Mouse (Mus musculus): ENCODE measurements around the gene Sost. TPM values are rescaled to one million over a fixed set of nuclear protein-coding genes. Genes with fewer than 3 reads are reported as not detected.

Sost gene
- polyA plus RNA-seq, 1 experiment from 2014 or later: not detected

DNA sequence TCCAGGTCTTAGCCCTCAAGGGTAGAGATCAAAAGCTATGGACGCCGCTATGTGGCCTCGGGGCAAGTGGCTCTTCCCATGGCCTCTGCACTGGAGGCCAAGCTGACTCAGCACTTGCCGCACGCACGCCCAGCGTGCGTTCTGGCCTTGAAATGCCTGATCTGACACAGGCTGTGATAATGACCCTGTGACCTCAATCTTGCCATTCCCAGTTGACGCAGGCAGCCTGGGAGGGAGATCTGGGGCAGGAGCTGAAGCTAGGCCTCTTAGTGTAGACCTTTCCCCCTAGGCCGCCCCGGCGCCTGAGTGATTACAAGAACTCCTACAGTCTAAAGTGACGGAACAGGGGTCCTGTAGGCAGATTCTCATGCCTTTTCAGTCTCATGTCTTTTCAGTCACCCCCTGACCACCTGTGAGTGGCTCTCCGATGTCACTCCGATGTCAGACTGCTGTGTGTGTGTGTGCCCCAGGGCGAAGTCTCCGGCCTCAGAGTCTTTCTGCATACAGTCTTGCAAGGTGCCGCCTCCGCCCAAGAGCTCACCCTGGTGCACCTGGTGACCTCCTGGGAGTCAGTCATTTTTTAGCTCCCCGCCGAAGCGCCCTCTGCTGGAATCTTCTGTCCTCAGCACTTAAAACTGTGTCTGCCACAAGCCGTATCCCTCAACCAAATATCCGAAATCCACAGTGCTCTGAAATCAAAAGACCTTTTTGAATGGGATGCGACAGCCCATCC is 38.6 kb downstream of the Sost start:
- H3K4me1 ChIP-seq: peaks cover 30% of the 10 kb centered on the region
- H3K36me3 ChIP-seq (replicated peaks): no peaks in the 10 kb centered on the region
- H3K27ac ChIP-seq: peak overlapping the region; percentile 44; the same call in 1 of the 2 replicates
- peak; percentile 50 for DNase-seq (ENCODE audit: extremely low spot score, low spot score)
- H3K27me3 ChIP-seq (ENCODE audit: poor library complexity, severe bottlenecking): peaks cover 19% of the 10 kb centered on the region; the same call in 1 of the 2 replicates
- no peaks in the 10 kb centered on the region for H3K9me3 ChIP-seq
- WGBS: 45% methylated on average over 25 of the region's 25 CpGs
- H3K4me3 ChIP-seq: no peak overlapping the region

- H3K27me3 ChIP-seq (ENCODE audit: poor library complexity, severe bottlenecking): peaks cover 19% of the 10 kb centered on the region; the same call in 1 of the 2 replicates
- H3K36me3 ChIP-seq (replicated peaks): no peaks in the 10 kb centered on the region
- no peak for DNase-seq (ENCODE audit: extremely low spot score, low spot score)
- no peaks in the 10 kb centered on the region for H3K9me3 ChIP-seq
- H3K4me1 ChIP-seq: peaks cover 26% of the 10 kb centered on the region
- 0 out of 2 replicates have a peak overlapping the region, but pooled peaks have one; percentile 6 for H3K27ac ChIP-seq
- 85% methylated on average over 10 of the region's 10 CpGs for WGBS
- no peak overlapping the region for H3K4me3 ChIP-seq
Measured at GRCm38 (mm10) chr11:101926951-101927589, 39.7 kb downstream of the Sost start.

DNA sequence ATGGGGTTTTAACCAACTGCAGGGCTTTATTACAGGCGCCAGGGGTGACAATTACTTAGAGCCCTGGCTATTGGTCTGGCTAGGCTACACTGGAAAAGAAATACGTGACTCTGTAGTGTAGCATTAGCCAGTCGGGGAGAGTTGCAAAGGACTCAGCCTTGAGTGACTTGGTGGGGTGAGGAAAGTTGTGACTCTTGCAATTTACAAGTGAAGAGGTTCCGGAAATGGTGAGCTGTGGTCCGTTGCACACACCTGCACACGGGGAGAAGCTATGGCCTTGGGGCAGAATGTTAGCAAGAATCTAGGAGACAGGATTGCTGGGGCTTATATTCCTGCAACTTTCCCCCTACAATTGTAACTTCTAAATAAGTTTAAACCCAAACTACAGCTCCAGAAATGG is 41.2 kb downstream of the Sost start:
- Histone ChIP-seq H3K4me3 (no peak overlapping the region), H3K27me3 (ENCODE audit: poor library complexity, severe bottlenecking) (peaks cover 19% of the 10 kb centered on the region; the same call in 1 of the 2 replicates), H3K4me1 (peaks cover 28% of the 10 kb centered on the region), H3K9me3 (no peaks in the 10 kb centered on the region), H3K36me3 (replicated peaks) (no peaks in the 10 kb centered on the region), H3K27ac (no peak overlapping the region)
- DNase-seq (ENCODE audit: extremely low spot score, low spot score): no peak
- WGBS: 82% methylated on average over 6 of the region's 6 CpGs

GRCm38 (mm10) chr11:101924441-101924976 is 42.3 kb downstream of the Sost start:
- H3K9me3 ChIP-seq: no peaks in the 10 kb centered on the region
- no peak overlapping the region for H3K4me3 ChIP-seq
- H3K4me1 ChIP-seq: peaks cover 30% of the 10 kb centered on the region
- DNase-seq (ENCODE audit: extremely low spot score, low spot score): no peak
- H3K27me3 ChIP-seq (ENCODE audit: poor library complexity, severe bottlenecking): peaks cover 16% of the 10 kb centered on the region; the same call in 1 of the 2 replicates
- 75% methylated on average over 18 of the region's 19 CpGs for WGBS
- no peaks in the 10 kb centered on the region for H3K36me3 ChIP-seq (replicated peaks)
- no peak overlapping the region for H3K27ac ChIP-seq

- H3K36me3 ChIP-seq (replicated peaks): no peaks in the 10 kb centered on the region
- H3K4me1 ChIP-seq: peaks cover 30% of the 10 kb centered on the region
- H3K27me3 ChIP-seq (ENCODE audit: poor library complexity, severe bottlenecking): peaks cover 17% of the 10 kb centered on the region
- WGBS: 76% methylated on average over 6 of the region's 6 CpGs
- H3K9me3 ChIP-seq: no peaks in the 10 kb centered on the region
- no peak overlapping the region for H3K27ac ChIP-seq
- no peak for DNase-seq (ENCODE audit: extremely low spot score, low spot score)
- no peak overlapping the region for H3K4me3 ChIP-seq
Measured at GRCm38 (mm10) chr11:101923988-101924387, 42.8 kb downstream of the Sost start.

GRCm38 (mm10) chr11:101921361-101921952 is 45.4 kb downstream of the Sost start:
- peak overlapping the region; percentile 35; the same call in 1 of the 2 replicates for H3K27ac ChIP-seq
- WGBS: 89% methylated on average over 12 of the region's 12 CpGs
- DNase-seq (ENCODE audit: extremely low spot score, low spot score): no peak
- H3K27me3 ChIP-seq (ENCODE audit: poor library complexity, severe bottlenecking): peaks cover 35% of the 10 kb centered on the region
- no peak overlapping the region for H3K4me3 ChIP-seq
- peaks cover 15% of the 10 kb centered on the region; the same call in 1 of the 2 replicates for H3K4me1 ChIP-seq
- no peaks in the 10 kb centered on the region for H3K9me3 ChIP-seq
- no peaks in the 10 kb centered on the region for H3K36me3 ChIP-seq (replicated peaks)

DNA sequence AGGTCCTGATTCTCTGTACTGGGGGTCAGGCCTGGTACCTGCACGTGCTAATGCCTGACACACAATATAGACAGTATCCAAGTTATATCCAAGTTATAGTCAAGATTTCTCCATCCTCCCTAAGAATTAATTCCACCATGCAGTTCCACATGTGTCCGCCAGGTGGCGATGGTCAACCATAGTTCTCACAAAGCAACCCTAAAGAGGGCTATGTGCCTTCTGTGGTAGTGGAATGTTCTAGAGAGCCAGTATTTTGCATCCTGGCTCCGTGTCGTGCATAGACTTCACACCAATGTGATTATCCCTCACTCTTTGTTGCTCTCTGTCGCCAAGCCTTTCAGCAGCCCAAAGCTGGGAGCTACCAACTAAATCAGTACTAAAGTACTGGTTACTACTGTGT is 47.2 kb downstream of the Sost start:
- Histone ChIP-seq H3K4me1 (peaks cover 7% of the 10 kb centered on the region; the same call in 1 of the 2 replicates), H3K4me3 (no peak overlapping the region), H3K36me3 (replicated peaks) (no peaks in the 10 kb centered on the region), H3K27ac (no peak overlapping the region), H3K9me3 (no peaks in the 10 kb centered on the region), H3K27me3 (ENCODE audit: poor library complexity, severe bottlenecking) (peaks cover 38% of the 10 kb centered on the region)
- 2% methylated on average over 6 of the region's 6 CpGs for WGBS
- DNase-seq (ENCODE audit: extremely low spot score, low spot score): peak; percentile 77

DNA sequence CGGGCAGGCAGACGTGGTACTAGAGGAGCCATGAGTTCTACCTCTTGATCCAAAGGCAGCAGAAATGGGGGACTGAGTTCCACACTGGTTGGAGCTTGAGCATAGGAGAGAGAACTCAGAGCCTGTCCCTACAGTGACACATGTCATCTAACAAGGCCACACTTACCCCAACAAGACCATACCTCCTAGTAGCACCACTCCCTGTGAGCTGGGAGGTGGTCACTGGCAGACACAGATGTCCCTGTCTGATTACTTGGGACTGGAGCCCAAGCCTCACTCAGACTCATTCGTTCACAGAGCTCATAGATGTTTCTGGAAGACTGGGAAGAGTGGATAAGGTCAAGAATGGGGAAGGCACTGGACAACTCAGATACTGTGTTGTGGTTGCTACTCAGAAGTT is 48.2 kb downstream of the Sost start:
- no peaks in the 10 kb centered on the region for H3K36me3 ChIP-seq (replicated peaks)
- H3K9me3 ChIP-seq: no peaks in the 10 kb centered on the region
- peaks cover 40% of the 10 kb centered on the region for H3K27me3 ChIP-seq (ENCODE audit: poor library complexity, severe bottlenecking)
- WGBS: 72% methylated on average over 3 of the region's 3 CpGs
- DNase-seq (ENCODE audit: extremely low spot score, low spot score): no peak
- no peak overlapping the region for H3K27ac ChIP-seq
- H3K4me3 ChIP-seq: no peak overlapping the region
- peaks cover 7% of the 10 kb centered on the region; the same call in 1 of the 2 replicates for H3K4me1 ChIP-seq

GRCm38 (mm10) chr11:101916772-101917171 is 50.0 kb downstream of the Sost start:
- Histone ChIP-seq H3K27ac (no peak overlapping the region), H3K27me3 (ENCODE audit: poor library complexity, severe bottlenecking) (peaks cover 48% of the 10 kb centered on the region), H3K4me1 (peaks cover 7% of the 10 kb centered on the region; the same call in 1 of the 2 replicates), H3K36me3 (replicated peaks) (no peaks in the 10 kb centered on the region), H3K9me3 (no peaks in the 10 kb centered on the region), H3K4me3 (no peak overlapping the region)
- no peak for DNase-seq (ENCODE audit: extremely low spot score, low spot score)
- WGBS: 67% methylated on average over 3 of the region's 3 CpGs

DNA sequence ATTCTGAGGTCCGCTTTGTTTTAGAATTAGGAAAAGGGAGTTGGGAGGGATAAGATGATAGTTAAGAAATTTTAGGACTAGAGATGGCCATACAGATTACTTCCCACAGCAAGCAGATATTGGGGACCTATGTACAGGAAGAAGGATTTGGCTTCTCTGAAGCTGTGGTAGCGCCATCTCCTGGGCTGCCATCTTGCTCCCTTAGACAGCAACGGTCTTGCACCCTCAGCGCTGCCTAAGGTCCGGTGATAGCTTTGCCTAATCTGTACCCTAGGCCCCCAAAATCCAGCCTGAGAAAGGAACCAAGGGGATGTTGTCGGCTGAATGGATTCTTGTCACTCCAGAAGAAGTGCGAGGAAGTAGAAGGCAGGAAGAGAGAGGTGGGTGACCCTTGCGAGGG is 53.2 kb downstream of the Sost start:
- Histone ChIP-seq H3K36me3 (replicated peaks) (no peaks in the 10 kb centered on the region), H3K4me1 (0 out of 2 replicates have a peak, but pooled peaks cover 3% of the 10 kb centered on the region), H3K27ac (no peak overlapping the region), H3K4me3 (no peak overlapping the region), H3K9me3 (no peaks in the 10 kb centered on the region), H3K27me3 (ENCODE audit: poor library complexity, severe bottlenecking) (peaks cover 60% of the 10 kb centered on the region)
- no peak for DNase-seq (ENCODE audit: extremely low spot score, low spot score)
- WGBS: 70% methylated on average over 8 of the region's 8 CpGs
